ENCODE assay signal across 18 mouse cellular contexts in genomic region chr10:89435413-89435812, GRCm38 (mm10). TPM values are rescaled to one million over a fixed set of nuclear protein-coding genes. Genes with fewer than 3 reads are reported as not detected.
DNase-seq lines count a peak whose midpoint lies in the region; ATAC-seq and TF ChIP-seq lines count a peak whose summit lies in the region.
"Had no signal": no experiment of that assay in that cellular context is flagged by ENCODE, and none has a peak within 500 bp of the region (broad histone marks: within the 10 kb centered on the region; RNA-seq: fewer than 3 reads in every experiment).

No protein-coding gene starts in this region.

- H3K4me3 ChIP-seq in embryonic facial prominence, embryonic 11.5 days (ENCODE audit: low read depth, low read length), result no peak overlapping the region
- H3K4me3 ChIP-seq in embryonic facial prominence, embryonic 10.5 days, result no peak overlapping the region
- no peak overlapping the region for H3K4me3 ChIP-seq in midbrain, embryonic 12.5 days
- no peak overlapping the region for H3K4me3 ChIP-seq in left cerebral cortex, adult 2 months
- H3K4me3 ChIP-seq: layer of hippocampus, adult 2 months; myocyte had no signal

- TF ChIP-seq CTCF in left cerebral cortex, adult 2 months (IDR thresholded peaks at IDR 0.05), result no peak

- DNase-seq in embryonic facial prominence, embryonic 11.5 days (ENCODE audit: low spot score), result no peak
- no peak for DNase-seq in embryonic facial prominence, embryonic 10.5 days (ENCODE audit: low spot score)
- peak; percentile 26 for DNase-seq in retina, postnatal 1 day
- no peak for DNase-seq in retina, embryonic 14.5 days (ENCODE audit: low spot score)
- no peak for DNase-seq in thymus, postnatal 25 days
- no peak for DNase-seq in right cerebral cortex, adult 18-20 months
- no peak for DNase-seq in left cerebral cortex, adult 2 months (ENCODE audit: extremely low spot score in 1 of 2, low spot score in 2 of 2)
- DNase-seq: adrenal gland, postnatal 36 days; gastrocnemius, postnatal 10 days; heart, postnatal 36 days; liver; thymus, postnatal 4 days had no signal

- intact Hi-C loops in left cerebral cortex, adult 2 months (cut with DNase I), result no loop called here

- H3K36me3 ChIP-seq in embryonic facial prominence, embryonic 11.5 days (replicated peaks; ENCODE audit: control insufficient read depth, insufficient read depth, low read depth, low read length), result no peaks in the 10 kb centered on the region
- H3K36me3 ChIP-seq in embryonic facial prominence, embryonic 10.5 days (replicated peaks), result peaks cover 27% of the 10 kb centered on the region
- no peaks in the 10 kb centered on the region for H3K36me3 ChIP-seq in midbrain, embryonic 12.5 days

- H3K4me1 ChIP-seq in embryonic facial prominence, embryonic 11.5 days (ENCODE audit: control insufficient read depth, insufficient read depth, low read length), result no peaks in the 10 kb centered on the region
- peaks cover 21% of the 10 kb centered on the region for H3K4me1 ChIP-seq in embryonic facial prominence, embryonic 10.5 days
- H3K4me1 ChIP-seq in midbrain, embryonic 12.5 days, result peaks cover 27% of the 10 kb centered on the region

- H3K27me3 ChIP-seq in embryonic facial prominence, embryonic 11.5 days (ENCODE audit: control insufficient read depth, insufficient read depth, low read length), result no peaks in the 10 kb centered on the region
- peaks cover 39% of the 10 kb centered on the region for H3K27me3 ChIP-seq in embryonic facial prominence, embryonic 10.5 days (replicated peaks; ENCODE audit: low read depth, poor library complexity, severe bottlenecking)
- peaks cover 81% of the 10 kb centered on the region for H3K27me3 ChIP-seq in midbrain, embryonic 12.5 days

- no peaks in the 10 kb centered on the region for H3K9me3 ChIP-seq in embryonic facial prominence, embryonic 11.5 days (replicated peaks; ENCODE audit: control insufficient read depth, low read length)
- H3K9me3 ChIP-seq in embryonic facial prominence, embryonic 10.5 days, result no peaks in the 10 kb centered on the region
- no peaks in the 10 kb centered on the region for H3K9me3 ChIP-seq in midbrain, embryonic 12.5 days

- WGBS in embryonic facial prominence, embryonic 11.5 days, result 69% methylated on average over 12 of the region's 12 CpGs
- WGBS in embryonic facial prominence, embryonic 10.5 days, result 62% methylated on average over 12 of the region's 12 CpGs
- WGBS in midbrain, embryonic 12.5 days, result 48% methylated on average over 12 of the region's 12 CpGs

- H3K9ac ChIP-seq in embryonic facial prominence, embryonic 11.5 days (replicated peaks; ENCODE audit: low read length), result no peak overlapping the region
- H3K9ac ChIP-seq in midbrain, embryonic 12.5 days (replicated peaks), result no peak overlapping the region
- H3K9ac ChIP-seq: lung, embryonic 14.5 days had no signal

- peak; percentile 47; the same call in 1 of the 2 replicates for ATAC-seq in embryonic facial prominence, embryonic 11.5 days (replicated peaks; ENCODE audit: insufficient number of reproducible peaks, low FRiP score, low TSS enrichment, low read depth)
- peak; percentile 31; the same call in 1 of the 2 replicates for ATAC-seq in midbrain, embryonic 12.5 days (ENCODE audit: low FRiP score, low read depth)
- ATAC-seq: intestine, postnatal 0 days had no signal

- no peak overlapping the region for H3K4me2 ChIP-seq in embryonic facial prominence, embryonic 11.5 days (ENCODE audit: low read depth, low read length)
- peak overlapping the region; percentile 36 for H3K4me2 ChIP-seq in midbrain, embryonic 12.5 days (replicated peaks)
- H3K4me2 ChIP-seq: lung, embryonic 14.5 days had no signal

- H3K27ac ChIP-seq in embryonic facial prominence, embryonic 11.5 days (replicated peaks; ENCODE audit: low read depth, low read length), result no peak overlapping the region
- no peak overlapping the region for H3K27ac ChIP-seq in embryonic facial prominence, embryonic 10.5 days (replicated peaks)
- no peak overlapping the region for H3K27ac ChIP-seq in midbrain, embryonic 12.5 days (replicated peaks)
- H3K27ac ChIP-seq in left cerebral cortex, adult 2 months, result no peak overlapping the region
- H3K27ac ChIP-seq: kidney, postnatal 0 days; layer of hippocampus, adult 2 months had no signal

RNA-seq across cellular contexts. Expression of gene Gas2l3, which starts 8.4 kb away (rescaled TPM):
- 7.4 and 8.5 TPM in 2 replicates for polyA plus RNA-seq in embryonic facial prominence, embryonic 11.5 days (2014; fragmentation: Nextera tagmentation; extraction: Ambion mirVana)
- 14.2 and 16.8 TPM in 2 replicates for polyA plus RNA-seq in embryonic facial prominence, embryonic 10.5 days (2016; fragmentation: Nextera tagmentation; extraction: Ambion mirVana)
- polyA plus RNA-seq in midbrain, embryonic 12.5 days (2016; fragmentation: Nextera tagmentation; extraction: Ambion mirVana), result 10.9 and 13.0 TPM in 2 replicates
- 1 to 10 TPM; 3.8 to 3.9 TPM for total RNA-seq in left cerebral cortex, adult 2 months (2021)
